Mouse (Mus musculus): ENCODE results near the gene Tm7sf3.

The Tm7sf3 gene

GRCm38 (mm10) chr6:146642276-146643183 lies at the start of gene Tm7sf3, which contains the start of gene Med21:
Tm7sf3 (minus strand) TSS chr6:146642824.
Med21 (plus strand) TSS chr6:146642547.
- in situ Hi-C loops (cut with MboI), result no loop called here

- in situ Hi-C loops (cut with MboI), result no loop called here
These were observed 46.2 kb upstream of the Tm7sf3 start for GRCm38 (mm10) chr6:146688861-146689260.

GRCm38 (mm10) chr6:146688010-146688409 lies 45.4 kb upstream of the Tm7sf3 start:
- in situ Hi-C loops (cut with MboI), result no loop called here

- in situ Hi-C loops (cut with MboI), result no loop called here
These were observed 44.0 kb upstream of the Tm7sf3 start for GRCm38 (mm10) chr6:146686463-146687196.

GRCm38 (mm10) chr6:146685781-146686308 lies 43.2 kb upstream of the Tm7sf3 start:
- in situ Hi-C loops (cut with MboI), result no loop called here

GRCm38 (mm10) chr6:146683881-146684280 lies 41.3 kb upstream of the Tm7sf3 start:
- in situ Hi-C loops (cut with MboI), result no loop called here

- in situ Hi-C loops (cut with MboI), result no loop called here
These were observed 35.8 kb upstream of the Tm7sf3 start for GRCm38 (mm10) chr6:146678136-146679070.

- in situ Hi-C loops (cut with MboI), result no loop called here
These were observed 34.3 kb upstream of the Tm7sf3 start for GRCm38 (mm10) chr6:146676904-146677303.

- in situ Hi-C loops (cut with MboI), result no loop called here
These were observed 32.4 kb upstream of the Tm7sf3 start for GRCm38 (mm10) chr6:146674881-146675536.

GRCm38 (mm10) chr6:146674420-146674819 lies 31.8 kb upstream of the Tm7sf3 start:
- in situ Hi-C loops (cut with MboI), result no loop called here

GRCm38 (mm10) chr6:146673696-146674095 lies 31.1 kb upstream of the Tm7sf3 start:
- in situ Hi-C loops (cut with MboI), result no loop called here

- in situ Hi-C loops (cut with MboI), result no loop called here
These were observed 29.5 kb upstream of the Tm7sf3 start for GRCm38 (mm10) chr6:146672106-146672505.

- in situ Hi-C loops (cut with MboI), result no loop called here
These were observed 28.6 kb upstream of the Tm7sf3 start for GRCm38 (mm10) chr6:146670956-146671855.

GRCm38 (mm10) chr6:146668606-146669005 lies 26.0 kb upstream of the Tm7sf3 start:
- in situ Hi-C loops (cut with MboI), result no loop called here

- in situ Hi-C loops (cut with MboI), result no loop called here
These were observed 24.2 kb upstream of the Tm7sf3 start for GRCm38 (mm10) chr6:146666811-146667210.

GRCm38 (mm10) chr6:146665408-146665807 lies 22.8 kb upstream of the Tm7sf3 start:
- in situ Hi-C loops (cut with MboI), result no loop called here

GRCm38 (mm10) chr6:146664917-146665316 lies 22.3 kb upstream of the Tm7sf3 start:
- in situ Hi-C loops (cut with MboI), result no loop called here

- in situ Hi-C loops (cut with MboI), result no loop called here
These were observed 21.5 kb upstream of the Tm7sf3 start for GRCm38 (mm10) chr6:146664116-146664515.

GRCm38 (mm10) chr6:146662679-146663078 lies 20.1 kb upstream of the Tm7sf3 start:
- in situ Hi-C loops (cut with MboI), result no loop called here

- in situ Hi-C loops (cut with MboI), result no loop called here
These were observed 19.0 kb upstream of the Tm7sf3 start for GRCm38 (mm10) chr6:146661655-146662054.
